Mouse (Mus musculus) stomach, embryonic 15.5 days (tissue): ENCODE results near the gene Rxfp1. TPM values are rescaled to one million over a fixed set of nuclear protein-coding genes. Genes with fewer than 3 reads are reported as not detected.

Source experiments
- ATAC-seq: fragments of 200-750 bp; cut with Nextera tagmentation; 2 replicates; pipeline ENCODE4 v1.8.0; 2017; ENCODE audit warnings: low read depth, moderate number of reproducible peaks, moderate TSS enrichment; ENCODE audit not compliant: insufficient read depth, low FRiP score
- H3K27ac ChIP-seq: fragments of 300-500 bp; sonication (generic); 2 replicates; pipeline ENCODE4 v1.5.1; 2015; ENCODE audit warnings: mild to moderate bottlenecking, inconsistent platforms
- H3K27me3 ChIP-seq: fragments of 300-500 bp; sonication (generic); replicated peaks from 2 replicates; pipeline ENCODE4 v1.6.1; 2015; ENCODE audit warnings: inconsistent platforms
- H3K36me3 ChIP-seq: fragments of 300-500 bp; sonication (generic); 2 replicates; pipeline ENCODE4 v1.6.1; 2015; ENCODE audit warnings: inconsistent platforms
- H3K4me1 ChIP-seq: fragments of 300-500 bp; sonication (generic); 2 replicates; pipeline ENCODE4 v1.6.1; 2015; ENCODE audit warnings: inconsistent platforms
- H3K4me2 ChIP-seq: fragments of 300-500 bp; sonication (generic); 2 replicates; pipeline ENCODE4 v1.6.1; 2015; ENCODE audit warnings: mild to moderate bottlenecking, inconsistent platforms
- H3K4me3 ChIP-seq: fragments of 300-500 bp; sonication (generic); replicated peaks from 2 replicates; pipeline ENCODE4 v1.5.1; 2015; ENCODE audit warnings: inconsistent platforms
- H3K9ac ChIP-seq: fragments of 300-500 bp; sonication (generic); 2 replicates; pipeline ENCODE4 v1.6.1; 2015; ENCODE audit warnings: inconsistent platforms
- H3K9me3 ChIP-seq: fragments of 300-500 bp; sonication (generic); 2 replicates; pipeline ENCODE4 v1.6.1; 2016; ENCODE audit warnings: inconsistent platforms
- WGBS: fragments of 180-500 bp; shearing (Covaris S2); methylation state at CpG from one replicate; pipeline ENCODE4 v1.1.7; 2015; 5-methylcytosine and 5-hydroxymethylcytosine counted together
- polyA plus RNA-seq: library from polyadenylated mRNA; unstranded; fragments of >200 nt; fragmentation: Nextera tagmentation; extraction: Ambion mirVana; gene quantifications from 2 replicates; pipeline ENCODE4 v1.2.1, GENCODE M21; 2015

Gene Rxfp1
- polyA plus RNA-seq, 1 experiment from 2014 or later = not detected

DNA sequence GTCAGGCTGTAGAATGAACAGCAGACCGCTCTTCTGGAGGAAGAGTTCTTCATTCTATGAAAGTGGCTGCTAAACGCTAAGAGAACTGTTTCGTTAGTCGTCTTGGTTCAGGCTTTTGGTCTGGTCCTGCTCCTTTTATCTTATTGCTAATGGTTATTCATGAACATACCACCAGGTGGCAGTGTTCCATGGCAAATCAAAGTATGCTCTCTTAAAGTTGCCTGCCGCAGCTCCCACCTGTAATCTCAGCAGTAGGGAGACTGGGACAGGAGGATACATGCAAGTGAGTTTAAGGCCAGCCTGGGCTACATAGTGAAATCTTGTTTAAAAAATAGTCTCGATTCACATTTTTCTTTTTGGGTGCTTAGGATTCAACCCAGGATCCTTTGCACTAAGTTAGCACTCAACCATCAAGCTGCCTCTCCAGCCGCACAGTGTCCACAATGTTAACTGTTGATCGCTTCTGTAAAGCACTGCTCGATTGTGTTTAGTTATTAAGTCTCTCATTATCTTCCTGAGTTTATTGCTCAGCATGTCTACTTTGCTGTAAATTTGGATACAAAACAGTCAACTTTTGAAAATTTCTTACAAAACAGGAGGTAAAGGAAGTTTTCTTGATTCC, 72.8 kb downstream of the Rxfp1 start:
- H3K4me1 ChIP-seq = no peaks in the 10 kb centered on the region
- H3K4me3 ChIP-seq = no peak overlapping the region
- H3K9me3 ChIP-seq = no peaks in the 10 kb centered on the region
- H3K27me3 ChIP-seq = no peaks in the 10 kb centered on the region
- no peak overlapping the region for H3K9ac ChIP-seq
- no peak overlapping the region for H3K27ac ChIP-seq
- WGBS = 34% methylated on average over 9 of the region's 9 CpGs
- ATAC-seq = peak; percentile 47; the same call in 1 of the 2 replicates
- no peak overlapping the region for H3K4me2 ChIP-seq
- H3K36me3 ChIP-seq = no peaks in the 10 kb centered on the region

DNA sequence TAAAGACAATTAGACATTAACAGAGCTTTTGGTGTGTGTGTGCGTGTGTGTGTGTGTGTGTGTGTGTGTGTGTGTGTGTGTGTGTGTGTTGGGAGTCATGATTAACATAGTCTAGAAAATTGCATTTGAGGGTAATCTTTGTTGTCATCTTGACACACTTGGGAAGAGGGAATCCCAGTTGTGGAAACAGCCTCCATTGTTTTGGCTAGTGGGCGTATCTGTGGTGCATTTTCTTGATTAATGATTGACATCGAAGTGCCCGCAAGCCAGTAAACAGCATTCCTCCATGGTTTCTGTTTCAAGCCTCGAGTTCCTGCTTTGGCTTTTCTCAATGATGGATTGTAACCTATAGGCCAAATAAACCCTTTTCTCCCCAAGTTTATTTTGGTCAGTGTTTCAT, 81.0 kb downstream of the Rxfp1 start:
- 30% methylated on average over 5 of the region's 5 CpGs for WGBS
- Histone ChIP-seq H3K9me3 (no peaks in the 10 kb centered on the region), H3K27ac (no peak overlapping the region), H3K4me3 (no peak overlapping the region), H3K27me3 (no peaks in the 10 kb centered on the region), H3K4me2 (no peak overlapping the region), H3K36me3 (no peaks in the 10 kb centered on the region), H3K4me1 (no peaks in the 10 kb centered on the region), H3K9ac (no peak overlapping the region)
- no peak for ATAC-seq

DNA sequence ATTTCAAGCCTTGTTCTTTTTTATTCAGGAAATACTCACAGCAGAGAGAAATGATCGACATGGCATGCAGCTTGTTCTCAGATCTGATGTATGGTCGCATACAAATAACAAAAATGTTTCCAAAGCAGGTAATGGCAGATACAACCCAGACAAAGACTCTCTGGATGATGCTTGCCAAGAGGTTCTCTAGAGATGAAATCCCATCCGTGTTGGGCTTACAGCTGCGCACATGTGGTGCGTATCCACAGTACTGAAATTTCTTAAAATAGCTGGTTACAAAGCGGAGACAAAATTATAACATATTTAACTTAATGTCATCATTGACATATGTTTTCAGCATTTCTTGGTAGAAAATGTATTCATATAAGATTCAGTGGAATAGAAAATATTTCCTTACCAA, 85.6 kb downstream of the Rxfp1 start:
- no peaks in the 10 kb centered on the region for H3K36me3 ChIP-seq
- WGBS = 80% methylated on average over 6 of the region's 6 CpGs
- no peak overlapping the region for H3K9ac ChIP-seq
- H3K4me2 ChIP-seq = no peak overlapping the region
- ATAC-seq = no peak
- no peaks in the 10 kb centered on the region for H3K9me3 ChIP-seq
- no peaks in the 10 kb centered on the region for H3K4me1 ChIP-seq
- no peaks in the 10 kb centered on the region for H3K27me3 ChIP-seq
- H3K27ac ChIP-seq = no peak overlapping the region
- H3K4me3 ChIP-seq = no peak overlapping the region

DNA sequence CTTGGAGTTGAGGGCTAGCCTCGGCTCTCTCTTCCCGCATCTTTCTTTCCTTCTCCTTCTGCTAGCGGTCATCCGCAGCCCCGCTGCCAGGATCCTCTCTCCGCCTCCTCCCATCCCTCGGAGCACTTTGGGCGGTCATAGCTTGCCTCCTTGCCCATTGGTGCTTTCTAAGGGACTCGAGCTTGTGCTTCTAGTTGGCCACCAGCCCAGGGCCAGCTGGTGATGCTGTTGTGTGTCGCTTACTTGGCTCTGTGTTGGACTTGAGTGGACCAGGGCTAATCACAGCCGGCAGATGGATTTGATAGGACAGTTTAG, 108.3 kb downstream of the Rxfp1 start, which contains the start of gene Etfdh:
Etfdh (minus strand) TSS at position 85 of the 315 bp plus-strand sequence.
- Histone ChIP-seq H3K9me3 (no peaks in the 10 kb centered on the region), H3K9ac (peak within 1 kb of the TSS; percentile 68), H3K4me2 (peak within 1 kb of the TSS; percentile 67), H3K27me3 (no peaks in the 10 kb centered on the region), H3K27ac (peak within 1 kb of the TSS; percentile 85), H3K36me3 (peaks cover 17% of the 10 kb centered on the region), H3K4me3 (peak within 1 kb of the TSS; percentile 72), H3K4me1 (no peaks in the 10 kb centered on the region)
- WGBS = under 1% methylated on average over 11 of the region's 11 CpGs
- ATAC-seq = peak; percentile 9; the same call in 1 of the 2 replicates

DNA sequence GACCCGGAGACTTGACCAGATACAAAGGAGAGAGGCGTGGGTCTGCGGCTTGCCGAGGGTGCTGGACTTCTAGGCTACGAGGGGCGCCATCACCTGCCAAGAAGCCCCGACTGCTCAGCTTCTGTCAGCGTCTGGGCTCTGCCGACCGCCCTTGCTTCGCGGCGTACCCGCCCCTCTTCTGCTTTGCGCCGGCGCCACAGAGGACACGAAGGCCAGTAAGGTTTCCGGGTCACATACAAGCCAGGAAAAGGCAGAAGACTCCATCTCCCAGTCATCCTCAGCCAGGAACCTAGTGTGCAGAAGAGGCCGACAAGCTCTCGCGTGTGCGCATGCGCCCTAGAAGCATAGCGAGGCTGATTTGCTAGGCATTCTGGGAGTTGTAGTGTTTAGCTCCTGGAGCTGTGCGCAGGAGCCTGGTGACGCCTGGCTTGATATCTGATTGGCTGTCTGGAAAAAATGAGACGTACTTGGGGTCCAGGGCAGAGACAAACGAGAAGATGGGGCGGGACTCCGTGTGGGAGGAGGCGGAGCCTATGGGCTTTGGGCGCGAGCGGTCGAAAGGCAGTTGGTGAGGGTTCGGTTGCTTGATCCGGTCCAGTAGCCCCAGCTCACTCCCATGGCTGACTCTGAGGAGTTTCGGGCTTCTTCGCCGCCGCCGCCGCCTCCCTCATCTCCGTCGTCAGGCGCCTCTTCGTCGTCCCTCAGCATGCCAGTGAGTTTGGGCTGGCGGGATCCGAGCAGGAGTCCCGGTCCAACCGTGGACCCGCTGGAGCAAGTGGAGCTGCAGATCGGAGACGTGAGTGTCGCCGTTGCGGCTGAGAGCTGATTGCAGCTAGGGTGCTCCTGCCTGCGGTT, 108.9 kb downstream of the Rxfp1 start, which contains the start of gene 4930579G24Rik:
4930579G24Rik (plus strand) TSS at position 519 of the 855 bp plus-strand sequence.
- peak within 1 kb of the TSS; percentile 68 for H3K9ac ChIP-seq
- ATAC-seq = peak; percentile 99
- no peaks in the 10 kb centered on the region for H3K9me3 ChIP-seq
- H3K4me2 ChIP-seq = peak within 1 kb of the TSS; percentile 67
- H3K4me1 ChIP-seq = no peaks in the 10 kb centered on the region
- H3K36me3 ChIP-seq = peaks cover 17% of the 10 kb centered on the region
- under 1% methylated on average over 60 of the region's 60 CpGs for WGBS
- H3K4me3 ChIP-seq = peak within 1 kb of the TSS; percentile 72
- peak within 1 kb of the TSS; percentile 85 for H3K27ac ChIP-seq
- H3K27me3 ChIP-seq = no peaks in the 10 kb centered on the region

DNA sequence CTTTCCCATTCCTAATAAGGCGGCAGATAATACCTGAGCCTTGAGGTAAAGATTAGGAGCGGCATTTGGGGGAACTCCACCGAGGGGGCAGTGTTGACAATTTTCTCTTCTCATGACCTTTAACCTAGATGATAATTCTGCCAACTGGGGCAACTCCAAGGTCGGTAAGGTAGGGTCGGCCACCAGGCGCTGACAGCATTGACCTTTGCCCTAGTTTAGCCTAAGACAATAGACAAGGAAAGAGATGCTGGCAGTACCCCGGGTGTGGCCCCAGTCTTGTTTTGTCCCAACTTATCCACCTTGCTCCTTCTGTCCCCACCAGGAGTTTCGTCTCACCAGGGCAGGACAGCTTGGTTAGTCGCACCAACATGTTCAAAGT, 109.5 kb downstream of the Rxfp1 start:
- H3K4me2 ChIP-seq = peak overlapping the region; percentile 59
- H3K4me1 ChIP-seq = no peaks in the 10 kb centered on the region
- no peak; the same call in 1 of the 2 replicates for ATAC-seq
- WGBS = under 1% methylated on average over 9 of the region's 9 CpGs
- H3K27me3 ChIP-seq = no peaks in the 10 kb centered on the region
- peaks cover 15% of the 10 kb centered on the region for H3K36me3 ChIP-seq
- peak overlapping the region; percentile 72 for H3K27ac ChIP-seq
- peak overlapping the region; percentile 72 for H3K4me3 ChIP-seq
- H3K9ac ChIP-seq = peak overlapping the region; percentile 3; the same call in 1 of the 2 replicates
- H3K9me3 ChIP-seq = no peaks in the 10 kb centered on the region

GRCm38 (mm10) chr3:79627484-79628181, 110.0 kb downstream of the Rxfp1 start:
- Histone ChIP-seq H3K36me3 (peaks cover 13% of the 10 kb centered on the region), H3K9ac (no peak overlapping the region; the same call in 1 of the 2 replicates), H3K4me1 (no peaks in the 10 kb centered on the region), H3K4me3 (peak overlapping the region; percentile 72), H3K27me3 (no peaks in the 10 kb centered on the region), H3K27ac (no peak overlapping the region), H3K4me2 (peak overlapping the region; percentile 59), H3K9me3 (no peaks in the 10 kb centered on the region)
- no peak for ATAC-seq
- WGBS = 19% methylated on average over 10 of the region's 10 CpGs

GRCm38 (mm10) chr3:79609886-79610285, 127.8 kb downstream of the Rxfp1 start:
- Histone ChIP-seq H3K27me3 (no peaks in the 10 kb centered on the region), H3K4me1 (no peaks in the 10 kb centered on the region), H3K36me3 (peaks cover 10% of the 10 kb centered on the region), H3K4me2 (no peak overlapping the region), H3K27ac (no peak overlapping the region), H3K4me3 (no peak overlapping the region), H3K9ac (no peak overlapping the region), H3K9me3 (no peaks in the 10 kb centered on the region)
- no peak for ATAC-seq
- 90% methylated on average over 2 of the region's 2 CpGs for WGBS

GRCm38 (mm10) chr3:79595468-79595867, 142.2 kb downstream of the Rxfp1 start:
- Histone ChIP-seq H3K4me3 (no peak overlapping the region), H3K4me1 (0 out of 2 replicates have a peak, but pooled peaks cover 2% of the 10 kb centered on the region), H3K9me3 (no peaks in the 10 kb centered on the region), H3K9ac (no peak overlapping the region), H3K36me3 (peaks cover 21% of the 10 kb centered on the region), H3K27ac (no peak overlapping the region), H3K27me3 (no peaks in the 10 kb centered on the region), H3K4me2 (no peak overlapping the region)
- 89% methylated on average over 7 of the region's 7 CpGs for WGBS
- ATAC-seq = no peak

DNA sequence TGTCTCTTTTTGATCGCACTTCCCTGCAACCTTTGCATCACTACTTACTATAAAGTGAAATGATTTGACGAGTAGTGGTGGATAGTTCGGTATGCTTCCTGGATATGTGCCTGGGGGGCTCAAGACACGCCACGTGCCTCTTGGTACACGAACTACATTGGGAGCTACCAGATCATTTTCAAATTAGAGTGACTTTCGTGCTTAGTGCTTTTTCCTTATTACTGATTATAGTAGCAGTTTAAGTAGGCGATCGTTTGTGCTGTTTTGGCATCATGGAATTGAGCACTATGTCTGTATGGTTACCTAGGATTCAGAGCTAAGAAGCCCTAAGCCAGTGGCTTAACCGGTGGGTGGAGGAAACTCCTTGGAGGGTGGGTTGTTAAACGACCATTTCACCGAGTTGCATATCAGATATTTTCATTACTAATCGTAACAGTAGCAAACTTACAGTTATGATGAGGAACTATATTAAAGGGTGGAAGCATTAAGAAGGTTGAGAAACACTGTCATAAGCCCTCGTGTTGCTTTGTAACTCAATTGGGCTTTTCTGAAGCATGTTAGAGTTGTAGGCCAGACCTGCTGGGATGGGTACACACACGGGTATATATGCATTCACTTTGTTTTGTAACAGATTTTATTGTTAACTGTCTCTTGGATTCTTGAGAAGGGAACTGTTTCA, 145.7 kb downstream of the Rxfp1 start:
- H3K27me3 ChIP-seq = no peaks in the 10 kb centered on the region
- 4% methylated on average over 15 of the region's 15 CpGs for WGBS
- ATAC-seq = no peak

More for the DNA sequence above, 145.7 kb downstream of the Rxfp1 start:
- Histone ChIP-seq H3K9me3 (no peaks in the 10 kb centered on the region), H3K4me3 (peak overlapping the region; percentile 91), H3K4me1 (0 out of 2 replicates have a peak, but pooled peaks cover 2% of the 10 kb centered on the region), H3K27ac (peak overlapping the region; percentile 88), H3K36me3 (peaks cover 9% of the 10 kb centered on the region; the same call in 1 of the 2 replicates), H3K9ac (peak overlapping the region; percentile 84), H3K4me2 (peak overlapping the region; percentile 67)
